ENCODE assay signal across 10 mouse cellular contexts in the genomic region with DNA sequence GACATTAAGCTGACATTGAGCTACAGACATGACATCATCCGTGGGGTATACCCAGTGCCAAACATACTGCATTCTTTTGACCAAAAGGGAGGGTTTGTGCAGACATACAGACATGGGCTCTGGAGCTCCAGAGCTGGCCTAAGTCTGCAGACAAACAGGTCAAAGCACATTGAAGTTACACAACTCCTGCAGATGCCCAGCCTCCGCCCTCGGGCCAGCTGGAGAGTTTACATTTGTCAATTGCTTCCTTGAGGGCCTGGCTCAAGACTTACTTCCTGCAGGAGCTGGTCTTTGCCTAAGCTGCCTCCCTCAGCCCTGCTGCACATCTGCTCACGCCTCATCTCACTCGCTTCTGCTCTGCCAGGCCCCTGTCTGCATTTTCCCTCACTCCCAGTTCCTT.
A peak's percentile ranks its signal among the peaks of the same experiment; 100 is the strongest.
DNase-seq lines count a peak whose midpoint lies in the region; ATAC-seq and TF ChIP-seq lines count a peak whose summit lies in the region.
"Had no signal": no experiment of that assay in that cellular context is flagged by ENCODE, and none has a peak within 500 bp of the region (broad histone marks: within the 10 kb centered on the region; RNA-seq: fewer than 3 reads in every experiment).

No protein-coding gene starts in this region.

- TF ChIP-seq CTCF in forebrain, postnatal 0 days (IDR thresholded peaks at IDR 0.05; ENCODE audit: low read depth), result no peak
- no peak for TF ChIP-seq CTCF in hindbrain, postnatal 0 days (IDR thresholded peaks at IDR 0.05; ENCODE audit: low read depth)

- ATAC-seq in forebrain, postnatal 0 days, result no peak
- no peak for ATAC-seq in midbrain, embryonic 13.5 days
- no peak for ATAC-seq in hindbrain, postnatal 0 days

- H3K27ac ChIP-seq in forebrain, embryonic 10.5 days, result peak overlapping the region; percentile 58
- no peak overlapping the region for H3K27ac ChIP-seq in forebrain, postnatal 0 days (ENCODE audit: low read depth, low read length)
- no peak overlapping the region for H3K27ac ChIP-seq in midbrain, embryonic 13.5 days
- H3K27ac ChIP-seq in hindbrain, postnatal 0 days, result no peak overlapping the region
- H3K27ac ChIP-seq: embryonic facial prominence, embryonic 13.5 days; neural tube, embryonic 12.5 days had no signal

- H3K27me3 ChIP-seq in forebrain, embryonic 10.5 days (ENCODE audit: poor library complexity, severe bottlenecking), result no peaks in the 10 kb centered on the region
- no peaks in the 10 kb centered on the region for H3K27me3 ChIP-seq in forebrain, postnatal 0 days (ENCODE audit: insufficient read depth, low read length)
- H3K27me3 ChIP-seq in midbrain, embryonic 13.5 days, result no peaks in the 10 kb centered on the region
- H3K27me3 ChIP-seq in hindbrain, postnatal 0 days (ENCODE audit: insufficient read depth, low read length), result no peaks in the 10 kb centered on the region
- H3K27me3 ChIP-seq: embryonic facial prominence, embryonic 13.5 days; neural tube, embryonic 12.5 days had no signal

- H3K9me3 ChIP-seq in forebrain, embryonic 10.5 days, result no peaks in the 10 kb centered on the region
- no peaks in the 10 kb centered on the region for H3K9me3 ChIP-seq in forebrain, postnatal 0 days (ENCODE audit: low read length)
- H3K9me3 ChIP-seq in midbrain, embryonic 13.5 days, result no peaks in the 10 kb centered on the region
- H3K9me3 ChIP-seq in hindbrain, postnatal 0 days (ENCODE audit: low read length), result no peaks in the 10 kb centered on the region
- H3K9me3 ChIP-seq: embryonic facial prominence, embryonic 13.5 days; neural tube, embryonic 12.5 days had no signal

- no peak for DNase-seq in forebrain, embryonic 10.5 days (ENCODE audit: extremely low spot score, low spot score)
- DNase-seq in forebrain, postnatal 0 days, result no peak
- peak; percentile 25 for DNase-seq in 416B (ENCODE audit: low read depth)
- DNase-seq in fibroblast of lung, adult 2 months (ENCODE audit: low read depth), result peak; percentile 65
- peak; percentile 53 for DNase-seq in heart, postnatal 4 days
- peak; percentile 91 for DNase-seq in lung, postnatal 10 days
- no peak for DNase-seq in hindbrain, postnatal 0 days (ENCODE audit: low spot score)

- peaks cover 39% of the 10 kb centered on the region for H3K4me1 ChIP-seq in forebrain, embryonic 10.5 days
- H3K4me1 ChIP-seq in forebrain, postnatal 0 days (ENCODE audit: insufficient read depth), result no peaks in the 10 kb centered on the region
- H3K4me1 ChIP-seq in midbrain, embryonic 13.5 days (replicated peaks), result peaks cover 18% of the 10 kb centered on the region
- H3K4me1 ChIP-seq in hindbrain, postnatal 0 days (ENCODE audit: insufficient read depth, low read length), result no peaks in the 10 kb centered on the region

- 60% methylated on average over 5 of the region's 5 CpGs for WGBS in forebrain, embryonic 10.5 days
- 40% methylated on average over 5 of the region's 5 CpGs for WGBS in forebrain, postnatal 0 days
- WGBS in midbrain, embryonic 13.5 days, result 54% methylated on average over 5 of the region's 5 CpGs
- WGBS in hindbrain, postnatal 0 days, result 48% methylated on average over 5 of the region's 5 CpGs

- no peaks in the 10 kb centered on the region for H3K36me3 ChIP-seq in forebrain, embryonic 10.5 days (replicated peaks)
- no peaks in the 10 kb centered on the region for H3K36me3 ChIP-seq in forebrain, postnatal 0 days (ENCODE audit: insufficient read depth)
- no peaks in the 10 kb centered on the region for H3K36me3 ChIP-seq in midbrain, embryonic 13.5 days
- no peaks in the 10 kb centered on the region for H3K36me3 ChIP-seq in hindbrain, postnatal 0 days (ENCODE audit: insufficient read depth, low read length)
- H3K36me3 ChIP-seq: embryonic facial prominence, embryonic 13.5 days; neural tube, embryonic 12.5 days had no signal

- no peak overlapping the region for H3K4me3 ChIP-seq in forebrain, embryonic 10.5 days
- no peak overlapping the region for H3K4me3 ChIP-seq in forebrain, postnatal 0 days (ENCODE audit: low read depth, low read length)
- no peak overlapping the region for H3K4me3 ChIP-seq in midbrain, embryonic 13.5 days (replicated peaks)
- no peak overlapping the region for H3K4me3 ChIP-seq in hindbrain, postnatal 0 days (ENCODE audit: low read length)
- H3K4me3 ChIP-seq: embryonic facial prominence, embryonic 13.5 days; neural tube, embryonic 12.5 days had no signal

- H3K4me2 ChIP-seq in forebrain, postnatal 0 days (ENCODE audit: low read depth), result no peak overlapping the region
- no peak overlapping the region for H3K4me2 ChIP-seq in midbrain, embryonic 13.5 days (replicated peaks)
- no peak overlapping the region for H3K4me2 ChIP-seq in hindbrain, postnatal 0 days (ENCODE audit: low read depth, low read length)
- H3K4me2 ChIP-seq: embryonic facial prominence, embryonic 13.5 days; neural tube, embryonic 12.5 days had no signal

- H3K9ac ChIP-seq in forebrain, postnatal 0 days, result no peak overlapping the region
- H3K9ac ChIP-seq in midbrain, embryonic 13.5 days (replicated peaks), result no peak overlapping the region
- no peak overlapping the region for H3K9ac ChIP-seq in hindbrain, postnatal 0 days (replicated peaks; ENCODE audit: low read length)
- H3K9ac ChIP-seq: embryonic facial prominence, embryonic 13.5 days; neural tube, embryonic 12.5 days had no signal

Comparison
In these comparisons a context has a peak if more than half of its experiments do, and no peak if none do; other contexts are left out.
1. DNase-seq: peak in 416B (single experiment), fibroblast of lung, adult 2 months (single experiment), heart, postnatal 4 days (single experiment) and lung, postnatal 10 days (single experiment); none in forebrain, embryonic 10.5 days (single experiment), forebrain, postnatal 0 days (single experiment) and hindbrain, postnatal 0 days (single experiment).